Mouse (Mus musculus): ENCODE data around the gene Rabep1.

Rabep1 gene

GRCm38 (mm10) chr11:70844559-70845456, at the start of gene Rabep1:
Gene Rabep1 (plus strand): TSS chr11:70844778.
- DNase-seq, result peak; percentile 97 to 99

GRCm38 (mm10) chr11:70802208-70802864, 42.2 kb upstream of the Rabep1 start:
- no peak for DNase-seq

- no peak for DNase-seq
Measured at GRCm38 (mm10) chr11:70802865-70803261, 41.7 kb upstream of the Rabep1 start.

GRCm38 (mm10) chr11:70803711-70804200, 40.8 kb upstream of the Rabep1 start:
- no peak for DNase-seq

- DNase-seq, result no peak
Measured at GRCm38 (mm10) chr11:70804395-70804794, 40.2 kb upstream of the Rabep1 start.

- DNase-seq, result no peak
Measured at GRCm38 (mm10) chr11:70805641-70806175, 38.9 kb upstream of the Rabep1 start.

GRCm38 (mm10) chr11:70806697-70807096, 37.9 kb upstream of the Rabep1 start:
- no peak for DNase-seq

- DNase-seq, result no peak
Measured at GRCm38 (mm10) chr11:70807630-70808029, 36.9 kb upstream of the Rabep1 start.

- no peak for DNase-seq
Measured at GRCm38 (mm10) chr11:70808101-70808500, 36.5 kb upstream of the Rabep1 start.

- DNase-seq, result no peak
Measured at GRCm38 (mm10) chr11:70809011-70809410, 35.6 kb upstream of the Rabep1 start.

GRCm38 (mm10) chr11:70811041-70811440, 33.5 kb upstream of the Rabep1 start:
- DNase-seq, result peak in 1 of 2 experiments; percentile 7

- peak; percentile 56 to 67 for DNase-seq
Measured at GRCm38 (mm10) chr11:70811471-70812240, 32.9 kb upstream of the Rabep1 start.

- no peak for DNase-seq
Measured at GRCm38 (mm10) chr11:70812365-70812764, 32.2 kb upstream of the Rabep1 start, which contains the start of gene Scimp. Gene Scimp (minus strand): TSS chr11:70812586.

- no peak for DNase-seq
Measured at GRCm38 (mm10) chr11:70815071-70815470, 29.5 kb upstream of the Rabep1 start.

GRCm38 (mm10) chr11:70815498-70816078, 29.0 kb upstream of the Rabep1 start:
- DNase-seq, result peak; percentile 54 to 70

- DNase-seq, result peak in 1 of 2 experiments; percentile 20
Measured at GRCm38 (mm10) chr11:70816770-70817169, 27.8 kb upstream of the Rabep1 start.

GRCm38 (mm10) chr11:70820120-70820519, 24.5 kb upstream of the Rabep1 start:
- DNase-seq, result no peak

GRCm38 (mm10) chr11:70821728-70822591, 22.6 kb upstream of the Rabep1 start:
- peak; percentile 56 to 69 for DNase-seq

- no peak for DNase-seq
Measured at GRCm38 (mm10) chr11:70826207-70826606, 18.4 kb upstream of the Rabep1 start.

GRCm38 (mm10) chr11:70828975-70829615, 15.5 kb upstream of the Rabep1 start:
- no peak for DNase-seq

GRCm38 (mm10) chr11:70831201-70831600, 13.4 kb upstream of the Rabep1 start:
- DNase-seq, result no peak

All from cerebellum, postnatal 25 days (tissue).